Mouse (Mus musculus) spleen, postnatal 10 days (tissue): ENCODE measurements around the gene Camta1.

Experiments
- DNase-seq, 2 experiments: peaks; one replicate each; pipeline ENCODE4 v3.0.0; 2021 to 2022; ENCODE audit warnings: low spot score in 2 of 2

Gene Camta1

DNA sequence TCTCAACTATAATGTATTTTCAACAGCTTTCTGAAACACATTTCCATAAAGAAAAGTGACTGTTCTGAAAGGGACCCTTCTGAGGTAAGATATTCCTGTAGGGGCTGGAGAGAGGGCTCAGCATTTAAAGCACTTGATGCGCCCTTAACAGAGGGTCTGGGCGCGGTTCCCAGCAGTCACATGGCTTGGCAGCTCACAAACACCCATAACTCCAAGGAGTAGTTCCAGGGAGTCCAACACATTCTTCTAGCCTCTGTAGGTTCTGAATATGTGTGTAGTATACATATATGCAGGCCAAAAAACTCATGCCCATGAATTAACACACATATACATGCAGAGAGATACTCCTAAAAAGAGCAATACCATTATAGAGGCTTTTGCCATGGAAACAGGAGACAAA lies 333.9 kb downstream of the Camta1 start:
- DNase-seq: no peak

GRCm38 (mm10) chr4:151520103-151520502 lies 341.6 kb downstream of the Camta1 start:
- no peak for DNase-seq

DNA sequence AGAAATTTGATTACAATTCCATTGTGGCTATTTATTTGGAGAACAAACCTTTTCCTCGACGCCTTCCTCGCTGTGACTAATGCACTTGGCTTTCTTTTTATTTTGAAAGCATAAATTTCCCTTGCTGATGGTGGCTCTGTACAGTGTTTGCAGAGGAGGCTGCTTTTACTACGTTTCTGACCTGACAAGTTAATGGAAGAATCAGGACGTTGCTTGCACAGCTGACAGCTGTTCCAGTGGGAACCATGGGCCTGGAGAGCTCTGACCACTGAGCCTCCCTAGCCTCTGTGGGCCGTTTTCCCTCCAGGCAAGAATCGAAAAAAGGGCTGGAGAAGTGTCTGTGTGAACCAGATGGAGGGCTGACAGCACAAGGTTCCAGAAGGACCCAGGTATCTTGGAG lies 342.7 kb downstream of the Camta1 start:
- DNase-seq: no peak

GRCm38 (mm10) chr4:151516998-151517799 lies 344.5 kb downstream of the Camta1 start:
- no peak for DNase-seq

DNA sequence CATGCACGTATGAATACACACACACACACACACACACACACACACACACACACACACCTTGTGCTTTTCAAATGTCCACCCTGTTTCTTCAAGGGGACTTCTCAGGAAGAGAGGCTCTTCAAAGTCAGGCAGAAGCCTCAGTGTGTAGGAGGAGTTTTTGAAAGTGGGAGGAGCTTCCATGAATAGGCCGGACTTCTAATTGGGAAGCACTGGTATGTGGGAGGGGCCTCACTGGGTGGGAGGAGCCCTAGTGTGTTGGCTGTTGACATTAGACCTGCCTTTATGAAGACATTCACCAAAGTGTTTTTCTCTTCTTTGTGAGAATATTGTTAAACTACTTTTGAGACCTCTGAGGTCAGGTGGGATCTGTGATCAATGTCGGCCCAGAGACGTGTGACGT lies 346.4 kb downstream of the Camta1 start:
- DNase-seq: no peak

- no peak for DNase-seq
These were observed 350.6 kb downstream of the Camta1 start for GRCm38 (mm10) chr4:151511092-151511491.

GRCm38 (mm10) chr4:151510417-151510816 lies 351.3 kb downstream of the Camta1 start:
- no peak for DNase-seq

- DNase-seq: no peak
These were observed 355.0 kb downstream of the Camta1 start for GRCm38 (mm10) chr4:151506701-151507100.

DNA sequence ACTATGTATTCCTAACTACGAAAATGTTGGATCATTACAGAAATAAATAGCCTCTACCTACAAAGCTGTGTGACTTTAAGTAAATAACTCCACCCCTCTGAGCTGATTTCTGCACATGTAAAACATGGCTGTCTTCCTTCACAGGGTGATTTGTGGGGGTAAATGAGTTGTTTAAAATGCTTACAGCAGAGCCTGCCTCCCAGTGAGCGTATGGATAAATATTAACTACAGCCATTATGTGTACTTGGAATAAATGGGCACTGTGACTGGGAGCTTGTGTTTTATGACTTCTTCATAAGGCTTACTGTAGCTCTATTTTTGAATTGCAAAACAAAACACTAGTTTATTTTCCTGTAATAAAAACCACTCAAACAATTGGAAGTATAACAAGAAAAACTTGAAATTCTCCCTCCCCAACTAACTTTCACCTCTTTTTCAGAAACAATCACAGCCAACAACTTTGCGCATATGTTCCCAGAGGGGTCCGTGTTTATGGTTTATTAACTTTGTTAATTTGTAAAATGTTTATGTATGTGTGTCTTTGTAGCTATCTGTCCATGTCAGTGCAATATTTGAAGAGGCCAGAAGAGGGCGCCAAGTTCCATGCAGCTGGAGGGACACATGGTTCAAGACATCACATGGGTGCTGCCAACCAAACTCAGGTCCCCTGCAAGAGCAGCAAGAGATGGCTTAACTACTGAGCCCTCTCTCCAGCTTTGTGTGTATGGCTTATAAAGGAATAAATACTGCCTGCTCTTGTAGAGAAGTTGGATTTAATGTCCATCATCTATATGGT lies 363.0 kb downstream of the Camta1 start:
- no peak for DNase-seq

DNA sequence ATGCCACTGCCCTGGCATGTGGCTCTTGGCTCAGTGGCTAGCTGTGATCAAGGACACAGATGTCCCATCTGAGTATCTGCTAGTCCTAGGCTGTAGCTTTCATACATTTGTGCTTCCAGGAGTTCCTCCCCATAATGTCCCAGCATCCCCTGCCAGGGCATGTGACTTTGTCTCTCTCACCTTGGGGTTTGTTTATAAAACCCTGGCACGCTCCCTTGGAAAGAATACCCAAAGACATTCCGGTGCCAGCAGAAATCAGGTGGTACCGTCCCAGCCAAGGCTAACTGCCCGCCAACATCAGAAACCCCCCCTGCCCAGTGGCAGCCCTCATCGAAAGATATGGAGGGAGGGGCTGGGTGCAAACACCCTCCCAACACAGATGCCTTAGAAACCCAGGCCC lies 365.1 kb downstream of the Camta1 start:
- no peak for DNase-seq

GRCm38 (mm10) chr4:151495276-151495882 lies 366.3 kb downstream of the Camta1 start:
- DNase-seq: no peak

- no peak for DNase-seq
These were observed 368.9 kb downstream of the Camta1 start for GRCm38 (mm10) chr4:151492786-151493185.

GRCm38 (mm10) chr4:151483977-151484313 lies 377.7 kb downstream of the Camta1 start:
- DNase-seq: no peak

- DNase-seq: peak in 1 of 2 experiments; percentile 32
These were observed 378.2 kb downstream of the Camta1 start for GRCm38 (mm10) chr4:151483299-151483976.

- no peak for DNase-seq
These were observed 380.7 kb downstream of the Camta1 start for GRCm38 (mm10) chr4:151480928-151481327.

DNA sequence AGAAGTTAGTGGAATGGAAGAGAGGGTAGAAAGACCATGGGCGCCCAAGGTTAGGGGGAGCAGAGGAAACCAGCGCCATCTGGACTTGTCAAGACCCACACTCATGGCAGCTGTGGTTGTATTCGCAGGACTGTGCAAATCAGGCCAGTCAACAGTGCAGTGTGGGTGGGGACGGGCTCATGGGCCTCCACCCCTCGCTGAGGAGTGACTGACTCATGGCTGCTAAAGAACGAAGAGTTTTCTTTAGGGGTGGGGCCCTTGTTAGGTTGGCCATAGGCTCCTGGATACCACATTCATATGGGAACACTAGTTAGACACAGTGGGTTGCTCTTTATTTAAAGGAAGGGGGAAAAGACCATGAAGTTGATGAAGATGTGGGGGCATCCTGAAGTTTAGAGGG lies 383.7 kb downstream of the Camta1 start:
- DNase-seq: no peak

- DNase-seq: no peak
These were observed 386.7 kb downstream of the Camta1 start for GRCm38 (mm10) chr4:151474895-151475470.

GRCm38 (mm10) chr4:151471886-151472285 lies 389.8 kb downstream of the Camta1 start:
- no peak for DNase-seq

DNA sequence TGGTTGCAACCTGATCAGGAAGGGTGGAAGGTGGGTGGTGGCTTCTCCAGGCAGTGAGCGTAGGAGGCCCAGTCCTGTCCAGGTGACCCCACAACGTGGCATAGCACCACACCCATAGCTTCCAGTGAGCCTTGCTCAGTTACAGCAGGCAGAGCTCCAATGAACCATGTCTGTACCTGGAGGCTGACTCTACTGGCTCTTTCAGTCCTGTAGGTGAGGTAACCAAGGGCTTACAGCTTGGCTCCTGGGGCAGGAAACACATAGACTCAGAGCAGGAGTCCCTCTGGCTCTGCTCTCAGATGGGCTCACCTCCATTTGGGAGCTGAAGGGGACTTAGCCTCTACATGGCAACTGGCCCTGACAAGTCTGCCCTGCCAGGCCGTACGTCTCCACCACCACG lies 393.3 kb downstream of the Camta1 start:
- no peak for DNase-seq

- no peak for DNase-seq
These were observed 403.0 kb downstream of the Camta1 start for GRCm38 (mm10) chr4:151458686-151459085.

DNA sequence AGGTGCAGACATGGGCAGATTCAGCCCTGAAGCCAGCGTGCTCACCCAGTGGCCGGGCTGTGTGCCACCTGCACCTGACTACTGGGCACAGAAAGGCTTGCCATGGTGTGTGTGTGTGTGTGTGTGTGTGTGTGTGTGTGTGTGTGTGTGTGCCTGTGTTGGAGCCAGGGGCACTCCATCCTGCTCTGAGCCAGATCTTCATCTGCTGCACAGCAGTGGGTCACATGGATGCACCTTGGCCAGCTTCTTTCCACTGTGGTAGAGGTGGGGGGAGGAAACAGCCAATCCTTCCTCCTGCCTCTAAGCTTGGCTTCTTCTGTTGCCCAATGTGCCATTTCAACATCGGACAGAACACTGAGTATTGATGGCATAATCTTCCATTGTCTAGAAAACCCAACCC lies 407.1 kb downstream of the Camta1 start:
- DNase-seq: no peak

DNA sequence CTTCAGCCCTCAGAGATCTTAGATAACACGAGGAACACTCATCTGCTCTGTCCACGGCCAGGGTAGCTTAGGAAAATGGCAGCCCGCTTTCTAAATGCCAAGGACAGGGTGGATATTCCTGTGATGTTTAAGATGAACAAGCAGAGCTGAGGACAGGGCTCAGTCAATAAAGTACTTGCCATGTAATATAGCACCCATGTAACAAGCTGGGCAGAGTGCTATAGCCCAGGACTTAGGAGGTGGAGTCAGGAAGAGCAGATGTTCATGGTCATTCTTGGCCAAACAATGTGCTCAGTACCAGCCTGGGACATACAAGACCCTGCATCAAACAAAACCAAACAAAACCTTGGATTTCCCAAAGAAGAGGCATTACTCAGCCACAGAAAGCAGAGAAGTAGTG lies 407.6 kb downstream of the Camta1 start:
- DNase-seq: no peak
